In genomic region chr1:179272351-179272750, GRCm38 (mm10) we compare ENCODE assay signal across 25 mouse cellular contexts.
"Had no signal": no experiment of that assay in that cellular context is flagged by ENCODE, and none has a peak within 500 bp of the region (broad histone marks: within the 10 kb centered on the region; RNA-seq: fewer than 3 reads in every experiment).

No protein-coding gene starts in this region.

- H3K36me3 ChIP-seq: embryonic facial prominence, embryonic 10.5 days; embryonic facial prominence, embryonic 15.5 days; forebrain, embryonic 10.5 days; forebrain, embryonic 12.5 days; forebrain, embryonic 15.5 days had no signal

- H3K9ac ChIP-seq: embryonic facial prominence, embryonic 12.5 days; embryonic facial prominence, embryonic 13.5 days; embryonic facial prominence, embryonic 15.5 days; forebrain, embryonic 12.5 days; forebrain, embryonic 13.5 days; forebrain, embryonic 15.5 days; forebrain, postnatal 0 days had no signal

- H3K4me1 ChIP-seq: embryonic facial prominence, embryonic 10.5 days; embryonic facial prominence, embryonic 12.5 days; embryonic facial prominence, embryonic 13.5 days; embryonic facial prominence, embryonic 15.5 days; forebrain, embryonic 10.5 days; forebrain, embryonic 12.5 days; forebrain, embryonic 13.5 days; forebrain, embryonic 15.5 days had no signal

- H3K27ac ChIP-seq: embryonic facial prominence, embryonic 10.5 days; embryonic facial prominence, embryonic 12.5 days; embryonic facial prominence, embryonic 13.5 days; embryonic facial prominence, embryonic 15.5 days; forebrain, embryonic 10.5 days; forebrain, embryonic 12.5 days; forebrain, embryonic 13.5 days; forebrain, embryonic 15.5 days; gastrocnemius, adult 2 months; heart, adult 2 months had no signal

- H3K4me3 ChIP-seq: embryonic facial prominence, embryonic 10.5 days; embryonic facial prominence, embryonic 12.5 days; embryonic facial prominence, embryonic 13.5 days; embryonic facial prominence, embryonic 15.5 days; erythroblast, embryonic 14.5 days; forebrain, embryonic 10.5 days; forebrain, embryonic 12.5 days; forebrain, embryonic 13.5 days; forebrain, embryonic 15.5 days; gastrocnemius, adult 2 months; heart, adult 2 months had no signal

- H3K4me2 ChIP-seq: embryonic facial prominence, embryonic 12.5 days; embryonic facial prominence, embryonic 13.5 days; embryonic facial prominence, embryonic 15.5 days; forebrain, embryonic 12.5 days; forebrain, embryonic 13.5 days; forebrain, embryonic 15.5 days had no signal

- H3K9me3 ChIP-seq: forebrain, embryonic 15.5 days had no signal

- H3K27me3 ChIP-seq: embryonic facial prominence, embryonic 12.5 days; embryonic facial prominence, embryonic 13.5 days; embryonic facial prominence, embryonic 15.5 days; forebrain, embryonic 12.5 days; forebrain, embryonic 13.5 days; forebrain, embryonic 15.5 days had no signal

- DNase-seq: cerebellum, adult 9-11 months; cerebellum, postnatal 10 days; cerebellum, postnatal 14 days; cerebellum, postnatal 25 days; cerebellum, postnatal 36 days; embryo, embryonic 11 days; forebrain, postnatal 0 days; gastrocnemius, adult 2 months; gastrocnemius, postnatal 10 days; gastrocnemius, postnatal 14 days; gastrocnemius, postnatal 25 days; gastrocnemius, postnatal 36 days; heart, adult 18-20 months; heart, adult 2 months had no signal

- ATAC-seq: forebrain, embryonic 13.5 days; forebrain, embryonic 14.5 days; forebrain, embryonic 15.5 days; forebrain, embryonic 16.5 days; forebrain, postnatal 0 days had no signal
